ENCODE assay signal across 18 mouse cellular contexts in the genomic region with DNA sequence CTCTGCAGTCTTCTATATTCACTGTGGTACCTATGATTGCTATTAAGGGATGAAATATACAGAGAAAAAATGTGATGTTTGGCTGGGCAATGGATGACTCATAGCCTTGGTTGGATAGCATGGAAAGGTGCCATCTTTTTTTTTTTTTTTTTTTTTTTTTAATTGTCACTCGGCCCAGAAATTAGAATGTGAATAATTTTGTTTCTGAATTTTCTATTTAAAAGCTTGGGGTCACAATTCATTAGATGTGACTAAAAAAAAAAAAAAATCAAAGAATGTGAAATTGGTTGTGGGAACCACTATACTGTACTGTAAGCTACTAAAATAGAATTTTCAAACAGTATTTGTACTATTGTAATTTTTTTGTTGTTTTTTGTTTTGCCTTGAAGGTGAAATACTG.
"Had no signal": no experiment of that assay in that cellular context is flagged by ENCODE, and none has a peak within 500 bp of the region (broad histone marks: within the 10 kb centered on the region; RNA-seq: fewer than 3 reads in every experiment).

No protein-coding gene starts in this region.

- DNase-seq: cerebellum, adult 9-10 months; cerebellum, adult 9-11 months; cerebellum, postnatal 10 days; cerebellum, postnatal 14 days; cerebellum, postnatal 36 days; embryo, embryonic 11 days; forebrain, postnatal 0 days; gastrocnemius, adult 2 months; gastrocnemius, postnatal 10 days; gastrocnemius, postnatal 25 days; gastrocnemius, postnatal 36 days; heart, adult 11 months; heart, adult 18-20 months; heart, adult 2 months had no signal

- ATAC-seq: forebrain, embryonic 13.5 days; forebrain, embryonic 14.5 days; forebrain, embryonic 15.5 days; forebrain, embryonic 16.5 days; forebrain, postnatal 0 days had no signal
